Mouse (Mus musculus) stomach, postnatal 0 days (tissue): ENCODE data around the gene N4bp1.

Experiments used
- CTCF ChIP-seq: IDR thresholded peaks from 2 replicates; pipeline ENCODE4 v1.5.1; 2016; ENCODE audit warnings: antibody characterized with exemption, low read depth, mild to moderate bottlenecking, moderate library complexity
- EP300 ChIP-seq: optimal IDR thresholded peaks from 2 replicates; pipeline ENCODE3; 2016; ENCODE audit warnings: antibody characterized with exemption

GRCm38 (mm10) chr8:86844856-86845255, 40.2 kb downstream of the N4bp1 start:
- TF ChIP-seq CTCF (no peak), EP300 (no peak)
